Mouse (Mus musculus) adrenal gland, adult (tissue): ENCODE results near the gene Pla2g16.
A peak's percentile ranks its signal among the peaks of the same experiment; 100 is the strongest.

ENCODE experiments used
- DNase-seq, 2 experiments: peaks; one replicate each; pipeline ENCODE4 v3.0.0; 2022 to 2023; ENCODE audit warnings: low spot score in 1 of 2; ENCODE audit not compliant: inconsistent age in 2 of 2

Pla2g16 gene

GRCm38 (mm10) chr19:7611942-7612757 is 54.9 kb downstream of the Pla2g16 start, which contains the start of gene Hrasls5:
Gene Hrasls5, plus strand, starts transcription at chr19:7612541.
- peak; percentile 40 to 79 for DNase-seq

- no peak for DNase-seq
Observed at GRCm38 (mm10) chr19:7613151-7613550, 55.9 kb downstream of the Pla2g16 start.

GRCm38 (mm10) chr19:7616231-7616930 is 59.1 kb downstream of the Pla2g16 start:
- DNase-seq = no peak

GRCm38 (mm10) chr19:7617085-7617484 is 59.8 kb downstream of the Pla2g16 start:
- no peak for DNase-seq

DNA sequence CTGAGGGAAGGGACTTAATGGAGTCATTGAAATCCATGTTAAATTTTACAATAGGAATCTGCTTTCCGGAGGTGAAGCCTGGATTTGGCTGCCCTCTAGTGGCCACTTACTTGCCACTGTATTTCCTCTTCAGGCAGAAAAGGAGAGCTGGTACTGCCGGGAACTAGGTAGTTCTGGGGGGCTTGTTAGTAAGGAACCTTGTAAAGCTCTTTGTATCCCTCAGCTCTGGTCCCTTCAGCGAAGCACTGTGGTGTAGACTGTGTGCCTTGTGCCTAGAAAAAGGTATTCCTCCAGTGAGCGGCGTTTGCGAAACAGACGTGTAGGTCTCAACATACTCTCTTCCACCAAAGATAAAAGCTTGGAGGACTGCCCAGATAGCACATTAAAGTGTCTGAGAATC is 60.4 kb downstream of the Pla2g16 start:
- DNase-seq = peak; percentile 41 to 80

- no peak for DNase-seq
Observed at GRCm38 (mm10) chr19:7633021-7633420, 75.8 kb downstream of the Pla2g16 start.

DNA sequence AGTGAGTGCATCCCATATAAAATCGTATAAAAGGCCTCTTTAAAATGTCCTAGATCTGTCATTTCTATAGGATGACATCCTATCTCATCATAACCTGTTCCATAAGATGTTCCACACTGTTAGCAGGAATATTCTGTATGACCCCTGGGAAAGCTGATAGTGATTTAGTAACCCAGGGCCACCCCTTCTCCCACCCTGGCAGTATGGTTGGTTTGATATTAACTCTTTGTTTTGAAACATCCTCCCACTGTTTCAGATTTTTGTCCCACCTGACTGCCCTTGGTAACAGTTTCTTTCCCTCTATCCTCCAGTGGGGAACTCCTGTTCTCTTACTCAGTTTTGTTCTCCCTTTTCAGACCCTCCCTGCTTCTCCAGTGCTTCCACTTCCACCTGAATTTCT is 76.5 kb downstream of the Pla2g16 start:
- DNase-seq = no peak
